Mouse (Mus musculus) thymus, postnatal 10 days (tissue): ENCODE data around the gene Tmem176a.

Experiments
- DNase-seq, 2 experiments: peaks; one replicate each; pipeline ENCODE4 v3.0.0; 2021; ENCODE audit warnings: low spot score in 2 of 2

Gene Tmem176a

DNA sequence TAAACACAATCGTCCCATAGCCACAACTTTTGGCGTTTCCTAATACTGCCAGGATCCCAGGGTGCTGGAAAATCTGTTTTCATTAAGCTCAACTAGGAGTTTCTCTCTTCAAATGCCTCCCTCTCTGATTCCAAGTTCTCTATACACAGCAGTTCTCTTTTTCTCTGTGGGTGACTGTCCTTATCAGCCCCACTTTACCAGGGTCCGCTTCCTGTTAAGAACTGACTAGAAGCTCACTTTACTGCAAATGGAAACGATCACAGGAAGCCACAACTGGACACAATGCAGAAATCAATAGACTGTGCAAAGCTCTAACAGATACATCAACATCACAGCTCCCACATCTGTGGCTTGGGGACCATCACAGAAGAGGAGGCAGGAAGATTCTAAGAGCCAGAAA lies 53.5 kb downstream of the Tmem176a start:
- DNase-seq: no peak

DNA sequence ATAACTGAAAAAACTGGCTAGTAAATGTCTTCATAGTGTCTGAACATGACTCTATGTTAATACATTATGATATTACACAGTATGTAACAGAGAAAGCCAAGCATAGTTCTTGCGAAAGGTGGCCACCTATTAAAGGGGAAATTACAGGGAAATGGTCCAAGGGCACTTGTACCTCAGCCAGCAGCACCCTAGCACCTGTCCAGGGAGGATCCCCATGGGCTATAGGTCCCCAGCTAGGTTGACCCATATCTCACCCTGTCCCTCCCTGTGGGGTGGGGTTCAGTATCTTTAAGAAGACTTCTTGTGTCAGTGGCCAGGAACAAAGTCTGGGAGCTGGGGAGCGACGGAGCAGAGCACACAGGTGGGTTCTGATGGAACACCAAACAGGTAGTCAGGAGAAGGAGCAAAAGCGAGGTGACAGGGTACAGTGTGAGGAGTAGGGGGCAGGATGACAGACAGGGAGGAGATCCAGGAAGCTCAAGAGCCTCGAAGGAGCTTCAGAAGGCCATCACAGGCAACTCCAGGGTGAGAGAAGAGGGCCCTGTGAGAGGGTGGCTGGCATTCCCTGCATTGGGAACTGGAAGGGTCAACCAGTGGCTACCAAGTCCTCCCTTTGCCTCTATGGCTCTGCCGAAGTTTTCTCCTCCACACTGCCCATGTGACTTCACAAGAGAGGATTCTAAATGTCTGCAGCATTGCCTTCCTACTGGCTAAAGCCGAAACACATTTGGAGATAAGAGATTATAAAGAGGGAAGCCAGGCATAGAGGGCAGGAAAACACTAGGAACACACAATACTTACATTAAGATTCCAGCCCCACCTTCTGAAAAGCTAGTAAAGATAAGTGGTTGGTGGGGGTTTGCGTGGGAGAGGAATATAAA lies 54.5 kb downstream of the Tmem176a start:
- DNase-seq: no peak

DNA sequence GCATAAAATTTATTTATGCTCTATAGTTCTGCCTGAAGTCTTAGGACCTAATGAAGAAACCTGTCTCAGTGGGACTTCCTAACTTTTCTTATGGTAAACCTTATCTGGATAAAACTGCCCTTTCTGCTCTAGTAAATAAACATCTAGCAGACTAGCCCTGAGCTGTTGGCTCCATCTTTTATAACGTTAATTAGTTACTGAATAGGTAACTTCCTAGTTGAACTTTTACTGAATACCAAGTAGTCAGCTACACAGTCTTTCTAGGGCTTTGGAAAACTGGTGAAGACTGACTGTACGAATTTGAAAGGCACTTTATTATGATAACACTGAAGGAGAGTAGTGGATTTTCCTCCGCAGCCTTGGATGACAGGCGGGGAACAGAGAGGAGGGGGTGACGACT lies 55.2 kb downstream of the Tmem176a start:
- no peak for DNase-seq
